Mouse (Mus musculus): ENCODE measurements at regions not wholly inside any gene's neighbourhood (a gene's known extent, or its start where the extent isn't known, plus 50 kb on each side); places are given as distances from the start of the nearest gene placed in this dataset.

DNA sequence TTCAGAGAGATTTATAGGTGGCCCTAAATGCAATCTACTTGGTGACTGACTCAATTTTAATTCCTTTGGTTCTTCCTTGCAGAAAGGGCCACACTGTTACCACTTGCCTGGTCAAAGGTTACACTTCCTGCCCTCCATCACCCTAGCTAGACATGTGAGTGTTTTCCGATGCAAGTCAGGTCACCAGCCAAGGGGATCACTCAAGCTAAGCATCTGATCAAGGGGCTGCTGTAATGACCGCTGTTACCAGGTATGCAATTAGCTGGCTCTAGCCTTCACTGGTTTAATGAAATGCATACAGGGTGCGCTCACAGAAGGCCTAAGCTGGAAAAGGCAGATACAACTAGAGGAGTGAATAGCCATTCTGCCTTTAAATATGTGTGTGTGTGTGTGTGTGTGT lies 105.1 kb downstream of the Mtx2 start:
- Histone ChIP-seq H3K27ac (ENCODE audit: insufficient read depth, low read depth, low read length) (no peak overlapping the region), H3K4me3 (ENCODE audit: low read depth, low read length) (no peak overlapping the region), H3K27me3 (ENCODE audit: control insufficient read depth, insufficient read depth, low read length) (no peaks in the 10 kb centered on the region; the same call in 1 of the 2 replicates), H3K36me3 (ENCODE audit: control insufficient read depth, insufficient read depth, low read length) (no peaks in the 10 kb centered on the region), H3K4me1 (ENCODE audit: control insufficient read depth, insufficient read depth, insufficient read length, low read length) (no peaks in the 10 kb centered on the region)
- TF ChIP-seq CTCF (IDR thresholded peaks at IDR 0.05; ENCODE audit: extremely low read depth, insufficient read length, insufficient replicate concordance, low read depth, low read length): no peak
- no peak for TF ChIP-seq POLR2A (IDR thresholded peaks at IDR 0.05; ENCODE audit: low read depth, low read length)
- WGBS: 72% methylated on average over 3 of the region's 3 CpGs

- WGBS: 55% methylated on average over 8 of the region's 8 CpGs
These were observed 107.6 kb downstream of the Mtx2 start for GRCm38 (mm10) chr2:74933190-74933589.

DNA sequence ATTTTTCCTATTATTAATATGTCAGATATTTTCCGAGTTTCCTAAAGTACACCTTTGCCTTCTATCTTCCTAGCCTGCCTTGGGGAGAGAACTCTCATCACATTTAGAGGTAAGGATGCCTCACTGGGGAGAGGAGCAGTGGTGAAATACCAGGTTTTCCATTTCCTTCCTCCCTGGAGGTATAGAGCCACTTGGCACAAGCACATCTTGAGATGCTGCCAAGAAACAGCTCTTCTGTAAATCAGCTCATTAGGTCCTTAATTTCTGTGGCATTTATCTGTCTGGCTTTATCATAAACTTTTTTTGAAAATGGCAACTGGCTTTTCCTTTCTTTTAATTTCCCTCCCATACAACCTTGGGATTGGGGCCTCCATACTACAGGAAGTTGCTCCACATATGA lies 108.2 kb downstream of the Mtx2 start:
- Histone ChIP-seq H3K4me1 (ENCODE audit: control insufficient read depth, insufficient read depth, insufficient read length, low read length) (no peaks in the 10 kb centered on the region), H3K27me3 (ENCODE audit: control insufficient read depth, insufficient read depth, low read length) (no peaks in the 10 kb centered on the region; the same call in 1 of the 2 replicates), H3K4me3 (ENCODE audit: low read depth, low read length) (no peak overlapping the region), H3K27ac (ENCODE audit: insufficient read depth, low read depth, low read length) (no peak overlapping the region), H3K36me3 (ENCODE audit: control insufficient read depth, insufficient read depth, low read length) (no peaks in the 10 kb centered on the region)
- no peak for TF ChIP-seq POLR2A (IDR thresholded peaks at IDR 0.05; ENCODE audit: low read depth, low read length)
- TF ChIP-seq CTCF (IDR thresholded peaks at IDR 0.05; ENCODE audit: extremely low read depth, insufficient read length, insufficient replicate concordance, low read depth, low read length): no peak
- 78% methylated on average over 1 of the region's 1 CpGs for WGBS

More at GRCm38 (mm10) chr2:74933190-74933589, 107.6 kb downstream of the Mtx2 start:
- TF ChIP-seq CTCF (IDR thresholded peaks at IDR 0.05; ENCODE audit: extremely low read depth, insufficient read length, insufficient replicate concordance, low read depth, low read length) (no peak), POLR2A (IDR thresholded peaks at IDR 0.05; ENCODE audit: low read depth, low read length) (no peak)
- Histone ChIP-seq H3K36me3 (ENCODE audit: control insufficient read depth, insufficient read depth, low read length) (no peaks in the 10 kb centered on the region), H3K4me1 (ENCODE audit: control insufficient read depth, insufficient read depth, insufficient read length, low read length) (no peaks in the 10 kb centered on the region), H3K4me3 (ENCODE audit: low read depth, low read length) (no peak overlapping the region), H3K27ac (ENCODE audit: insufficient read depth, low read depth, low read length) (no peak overlapping the region), H3K27me3 (ENCODE audit: control insufficient read depth, insufficient read depth, low read length) (no peaks in the 10 kb centered on the region; the same call in 1 of the 2 replicates)

DNA sequence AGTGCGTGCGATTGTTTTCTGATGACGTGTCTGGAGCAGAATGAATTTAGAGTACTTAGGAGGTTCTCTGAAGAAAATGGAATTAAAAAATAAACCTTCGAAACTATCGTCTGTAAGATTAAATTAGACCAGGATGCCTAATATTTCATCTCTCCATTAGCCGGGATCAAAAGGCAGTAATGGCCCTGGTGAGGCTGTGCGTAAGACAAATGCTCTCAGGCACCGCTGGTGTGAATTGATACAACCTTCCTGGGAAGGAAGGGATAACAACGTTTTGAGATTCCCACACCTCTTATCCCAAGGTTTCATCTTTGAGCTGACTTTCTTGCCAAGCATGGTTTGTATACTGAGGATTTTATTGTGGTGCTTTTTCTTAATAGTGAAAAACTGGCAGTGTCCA lies 113.1 kb downstream of the Mtx2 start:
- Histone ChIP-seq H3K27ac (ENCODE audit: insufficient read depth, low read depth, low read length) (no peak overlapping the region), H3K27me3 (ENCODE audit: control insufficient read depth, insufficient read depth, low read length) (no peaks in the 10 kb centered on the region), H3K4me3 (ENCODE audit: low read depth, low read length) (no peak overlapping the region), H3K4me1 (ENCODE audit: control insufficient read depth, insufficient read depth, insufficient read length, low read length) (no peaks in the 10 kb centered on the region), H3K36me3 (ENCODE audit: control insufficient read depth, insufficient read depth, low read length) (no peaks in the 10 kb centered on the region)
- TF ChIP-seq CTCF (IDR thresholded peaks at IDR 0.05; ENCODE audit: extremely low read depth, insufficient read length, insufficient replicate concordance, low read depth, low read length) (no peak), POLR2A (IDR thresholded peaks at IDR 0.05; ENCODE audit: low read depth, low read length) (no peak)
- WGBS: 79% methylated on average over 9 of the region's 9 CpGs

DNA sequence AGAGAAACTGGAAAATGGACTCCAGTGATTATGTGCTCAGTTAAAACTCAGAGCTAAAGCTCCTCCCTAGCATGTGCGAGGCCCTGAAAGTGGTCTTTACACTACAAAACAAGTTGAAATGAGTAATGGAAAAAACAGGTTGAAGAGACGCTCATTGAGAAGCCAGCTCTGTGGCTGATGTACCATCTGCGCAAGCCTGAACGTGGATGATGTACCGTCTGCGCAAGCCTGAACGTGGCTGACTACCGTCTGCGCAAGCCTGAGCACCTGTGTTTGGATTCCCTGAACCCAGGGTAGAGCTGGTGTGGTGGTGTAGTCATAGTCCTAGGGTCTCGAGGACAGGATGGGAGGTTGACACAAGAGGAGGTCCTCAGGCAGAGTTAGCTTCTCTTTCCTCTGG lies 116.4 kb downstream of the Mtx2 start:
- TF ChIP-seq POLR2A (IDR thresholded peaks at IDR 0.05; ENCODE audit: low read depth, low read length): no peak
- TF ChIP-seq CTCF (IDR thresholded peaks at IDR 0.05; ENCODE audit: extremely low read depth, insufficient read length, insufficient replicate concordance, low read depth, low read length): no peak
- Histone ChIP-seq H3K4me1 (ENCODE audit: control insufficient read depth, insufficient read depth, insufficient read length, low read length) (no peaks in the 10 kb centered on the region), H3K4me3 (ENCODE audit: low read depth, low read length) (no peak overlapping the region), H3K36me3 (ENCODE audit: control insufficient read depth, insufficient read depth, low read length) (no peaks in the 10 kb centered on the region), H3K27me3 (ENCODE audit: control insufficient read depth, insufficient read depth, low read length) (no peaks in the 10 kb centered on the region), H3K27ac (ENCODE audit: insufficient read depth, low read depth, low read length) (no peak overlapping the region)
- 89% methylated on average over 10 of the region's 10 CpGs for WGBS

DNA sequence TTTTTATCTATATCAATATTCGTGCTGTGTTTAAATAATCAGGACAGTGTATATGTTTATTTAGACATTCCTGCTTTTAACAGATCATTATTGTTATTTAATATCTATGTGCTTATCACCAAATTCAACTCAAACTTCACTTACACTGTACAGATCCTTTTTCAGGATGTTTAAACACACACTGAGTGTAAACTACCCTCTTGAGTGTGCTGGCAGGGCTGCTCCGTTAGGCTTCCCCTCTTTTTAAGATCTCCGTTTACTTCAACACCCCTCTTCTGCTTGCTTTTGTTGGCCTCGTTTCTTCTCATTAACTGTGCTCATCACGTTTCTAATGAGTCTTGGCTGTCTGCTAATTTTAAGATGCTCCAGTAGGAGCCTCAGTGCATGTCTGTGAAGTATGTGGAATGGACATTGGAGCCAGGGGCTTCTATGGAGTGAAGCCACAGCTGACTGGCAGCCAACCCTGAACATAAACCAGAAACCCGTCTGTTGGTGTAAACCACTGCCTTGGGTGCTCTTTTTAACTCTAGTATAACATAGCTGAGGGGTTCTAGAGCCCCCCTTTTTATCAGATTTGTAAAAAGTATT lies 117.1 kb downstream of the Mtx2 start:
- 53% methylated on average over 6 of the region's 6 CpGs for WGBS
- no peaks in the 10 kb centered on the region for H3K4me1 ChIP-seq (ENCODE audit: control insufficient read depth, insufficient read depth, insufficient read length, low read length)
- H3K27me3 ChIP-seq (ENCODE audit: control insufficient read depth, insufficient read depth, low read length): no peaks in the 10 kb centered on the region
- no peak overlapping the region for H3K27ac ChIP-seq (ENCODE audit: insufficient read depth, low read depth, low read length)
- TF ChIP-seq POLR2A (IDR thresholded peaks at IDR 0.05; ENCODE audit: low read depth, low read length) (no peak), CTCF (IDR thresholded peaks at IDR 0.05; ENCODE audit: extremely low read depth, insufficient read length, insufficient replicate concordance, low read depth, low read length) (no peak)
- no peaks in the 10 kb centered on the region for H3K36me3 ChIP-seq (ENCODE audit: control insufficient read depth, insufficient read depth, low read length)
- no peak overlapping the region for H3K4me3 ChIP-seq (ENCODE audit: low read depth, low read length)

GRCm38 (mm10) chr2:74945185-74945749 lies 119.7 kb downstream of the Mtx2 start:
- WGBS: 91% methylated on average over 7 of the region's 7 CpGs
- H3K4me1 ChIP-seq (ENCODE audit: control insufficient read depth, insufficient read depth, insufficient read length, low read length): no peaks in the 10 kb centered on the region
- H3K36me3 ChIP-seq (ENCODE audit: control insufficient read depth, insufficient read depth, low read length): no peaks in the 10 kb centered on the region
- H3K4me3 ChIP-seq (ENCODE audit: low read depth, low read length): no peak overlapping the region
- H3K27me3 ChIP-seq (ENCODE audit: control insufficient read depth, insufficient read depth, low read length): no peaks in the 10 kb centered on the region
- no peak overlapping the region for H3K27ac ChIP-seq (ENCODE audit: insufficient read depth, low read depth, low read length)
- TF ChIP-seq CTCF (IDR thresholded peaks at IDR 0.05; ENCODE audit: extremely low read depth, insufficient read length, insufficient replicate concordance, low read depth, low read length) (no peak), POLR2A (IDR thresholded peaks at IDR 0.05; ENCODE audit: low read depth, low read length) (no peak)

All from small intestine, adult 2 months (tissue).